Mouse (Mus musculus) stomach, embryonic 16.5 days (tissue): ENCODE measurements around the gene Arhgap32. TPM values are rescaled to one million over a fixed set of nuclear protein-coding genes. Genes with fewer than 3 reads are reported as not detected.
"Not testable (repeated sequence)": the region's sequence is repeated elsewhere in the genome, so short reads cannot be mapped to it uniquely, and the experiment has no call there.

Experiments used
- ATAC-seq: fragments of 200-750 bp; cut with Nextera tagmentation; 2 replicates; pipeline ENCODE4 v1.8.0; 2017; ENCODE audit warnings: moderate number of reproducible peaks, moderate TSS enrichment; ENCODE audit not compliant: insufficient read depth, low FRiP score
- H3K27ac ChIP-seq: fragments of 300-500 bp; sonication (generic); 2 replicates; pipeline ENCODE4 v1.5.1; 2014; ENCODE audit warnings: low read length
- H3K27me3 ChIP-seq: fragments of 300-500 bp; sonication (generic); 2 replicates; pipeline ENCODE4 v1.6.1; 2014; ENCODE audit warnings: low read length, control low read depth, mixed read lengths; ENCODE audit not compliant: control insufficient read depth, insufficient read depth
- H3K36me3 ChIP-seq: fragments of 300-500 bp; sonication (generic); 2 replicates; pipeline ENCODE4 v1.6.1; 2014; ENCODE audit warnings: low read length; ENCODE audit not compliant: control insufficient read depth, insufficient read depth
- H3K4me1 ChIP-seq: fragments of 300-500 bp; sonication (generic); 2 replicates; pipeline ENCODE4 v1.6.1; 2014; ENCODE audit warnings: low read length, control low read depth, mixed read lengths; ENCODE audit not compliant: control insufficient read depth, insufficient read depth
- H3K4me2 ChIP-seq: fragments of 300-500 bp; sonication (generic); 2 replicates; pipeline ENCODE4 v1.6.1; 2014; ENCODE audit warnings: low read depth, low read length, mixed read lengths
- H3K4me3 ChIP-seq: fragments of 300-500 bp; sonication (generic); replicated peaks from 2 replicates; pipeline ENCODE4 v1.5.1; 2014; ENCODE audit warnings: mild to moderate bottlenecking, low read length
- H3K9ac ChIP-seq: fragments of 300-500 bp; sonication (generic); 2 replicates; pipeline ENCODE4 v1.6.1; 2014; ENCODE audit warnings: low read length
- H3K9me3 ChIP-seq: fragments of 300-500 bp; sonication (generic); replicated peaks from 2 replicates; pipeline ENCODE4 v1.6.1; 2016; ENCODE audit warnings: low read length, control low read depth; ENCODE audit not compliant: control insufficient read depth
- WGBS: fragments of 180-500 bp; shearing (Covaris S2); extraction: QIAGEN DNeasy Blood & Tissue Kit; methylation state at CpG from one replicate; pipeline ENCODE4 v1.1.7; 2014; 5-methylcytosine and 5-hydroxymethylcytosine counted together
- polyA plus RNA-seq: library from polyadenylated mRNA; unstranded; fragments of >200 nt; fragmentation: Nextera tagmentation; extraction: Ambion mirVana; gene quantifications from 2 replicates; pipeline ENCODE4 v1.2.1, GENCODE M21; 2015

Gene Arhgap32
- polyA plus RNA-seq, 1 experiment from 2014 or later = 16.6 TPM

DNA sequence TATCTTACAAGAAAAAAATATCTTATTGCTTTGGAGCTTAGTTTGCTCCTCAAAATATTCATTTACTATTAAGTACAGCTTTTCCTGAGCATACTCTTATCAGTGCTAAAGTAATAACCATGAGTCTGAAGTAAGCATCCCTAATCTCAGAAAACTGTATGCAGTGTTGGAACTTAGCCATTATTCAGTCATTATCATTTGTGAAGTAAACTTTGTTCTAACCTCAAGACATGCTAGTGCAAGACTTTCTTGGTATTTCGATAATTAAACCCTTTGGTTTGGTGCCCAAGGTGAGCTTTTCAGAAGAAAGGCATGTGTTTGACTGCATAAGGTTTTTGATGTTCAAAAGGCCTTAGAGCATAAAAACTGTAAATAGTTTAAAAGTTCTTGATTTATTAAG lies 4.2 kb downstream of the Arhgap32 start:
- peaks cover 4% of the 10 kb centered on the region; the same call in 1 of the 2 replicates for H3K36me3 ChIP-seq
- no peak for ATAC-seq
- H3K4me3 ChIP-seq = no peak overlapping the region
- no peak overlapping the region for H3K9ac ChIP-seq
- 78% methylated on average over 1 of the region's 1 CpGs for WGBS
- no peak overlapping the region for H3K27ac ChIP-seq
- peaks cover 13% of the 10 kb centered on the region; the same call in 1 of the 2 replicates for H3K4me1 ChIP-seq
- H3K4me2 ChIP-seq = no peak overlapping the region
- H3K9me3 ChIP-seq = no peaks in the 10 kb centered on the region; the same call in 1 of the 2 replicates
- no peaks in the 10 kb centered on the region for H3K27me3 ChIP-seq

DNA sequence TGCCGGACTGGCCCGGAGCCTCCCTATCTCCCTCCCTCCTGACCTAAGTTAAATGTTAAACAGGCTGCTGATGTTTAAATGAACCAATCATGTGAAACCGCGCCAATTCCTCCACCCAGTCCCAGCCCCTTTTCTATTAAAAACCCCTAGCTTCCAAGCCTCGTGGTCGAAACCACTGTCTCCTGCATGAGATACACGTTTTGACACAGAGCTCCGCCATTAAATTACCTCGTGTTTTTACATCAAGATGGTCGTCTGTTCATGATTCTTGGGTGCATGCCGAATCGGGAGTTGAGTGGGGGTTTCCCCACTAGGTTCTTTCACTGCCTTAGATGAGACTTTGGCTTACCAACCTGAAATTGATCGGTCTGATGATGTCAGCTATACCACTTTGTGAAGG lies 5.3 kb downstream of the Arhgap32 start:
- H3K9me3 ChIP-seq, ATAC-seq, H3K4me2 ChIP-seq, H3K4me3 ChIP-seq, H3K36me3 ChIP-seq, H3K27me3 ChIP-seq, H3K27ac ChIP-seq, H3K9ac ChIP-seq, H3K4me1 ChIP-seq: not testable (repeated sequence)
- WGBS = 94% methylated on average over 13 of the region's 13 CpGs

DNA sequence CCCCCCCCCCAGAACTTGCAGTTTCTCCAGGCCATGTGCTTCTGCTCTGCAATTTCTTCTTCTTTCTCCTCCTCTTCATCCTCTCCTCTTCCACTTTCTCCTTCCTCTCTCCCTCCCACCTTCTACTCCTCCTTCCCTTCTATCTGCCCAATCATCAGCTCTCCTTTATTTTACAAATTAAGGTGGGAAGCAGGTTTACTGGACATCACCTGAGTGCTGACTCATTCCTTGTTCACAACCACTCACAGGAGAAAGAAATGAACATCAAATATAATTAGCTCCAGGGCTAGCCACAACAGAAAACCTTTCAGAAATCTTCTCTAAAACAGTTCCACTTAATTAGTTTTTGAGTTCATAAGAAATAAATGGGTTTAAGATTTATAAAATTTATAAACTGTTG lies 20.3 kb downstream of the Arhgap32 start:
- no peak for ATAC-seq
- Histone ChIP-seq H3K9me3 (no peaks in the 10 kb centered on the region), H3K4me1 (no peaks in the 10 kb centered on the region), H3K27ac (no peak overlapping the region), H3K4me2 (no peak overlapping the region), H3K36me3 (no peaks in the 10 kb centered on the region), H3K9ac (no peak overlapping the region), H3K4me3 (no peak overlapping the region), H3K27me3 (no peaks in the 10 kb centered on the region)

DNA sequence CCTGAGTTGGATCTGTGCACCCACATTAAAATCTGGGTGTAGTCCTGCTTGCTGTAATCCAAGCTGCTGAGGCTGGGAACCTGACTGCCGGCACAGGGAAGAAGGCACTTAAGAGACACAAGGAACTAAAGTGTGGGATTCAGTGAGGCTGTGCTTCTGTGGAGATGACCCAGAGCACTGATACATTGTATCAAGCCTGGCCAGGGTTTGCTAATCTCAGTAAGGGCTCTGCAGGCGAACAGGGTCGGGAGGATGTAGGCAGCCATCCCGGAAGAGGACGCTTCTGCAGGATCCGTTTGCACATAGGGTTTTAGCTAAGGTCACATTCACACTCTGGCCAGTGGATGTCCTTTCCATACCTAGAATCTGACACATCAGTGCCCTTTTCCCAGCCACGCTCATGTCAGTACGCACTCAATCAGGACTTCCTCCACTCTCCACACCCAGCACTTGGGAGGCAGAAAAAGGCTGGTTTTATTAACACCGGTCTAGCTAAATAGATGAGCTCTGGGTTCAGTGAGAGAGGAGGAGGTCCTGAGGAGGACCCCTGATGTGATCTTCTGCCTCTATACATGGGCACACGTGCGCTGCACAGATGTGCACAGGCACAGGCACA lies 20.9 kb downstream of the Arhgap32 start:
- Histone ChIP-seq H3K27ac (no peak overlapping the region), H3K27me3 (no peaks in the 10 kb centered on the region), H3K4me1 (no peaks in the 10 kb centered on the region), H3K9ac (no peak overlapping the region), H3K4me3 (no peak overlapping the region), H3K4me2 (no peak overlapping the region), H3K9me3 (no peaks in the 10 kb centered on the region), H3K36me3 (no peaks in the 10 kb centered on the region)
- WGBS = 79% methylated on average over 11 of the region's 11 CpGs
- no peak for ATAC-seq

DNA sequence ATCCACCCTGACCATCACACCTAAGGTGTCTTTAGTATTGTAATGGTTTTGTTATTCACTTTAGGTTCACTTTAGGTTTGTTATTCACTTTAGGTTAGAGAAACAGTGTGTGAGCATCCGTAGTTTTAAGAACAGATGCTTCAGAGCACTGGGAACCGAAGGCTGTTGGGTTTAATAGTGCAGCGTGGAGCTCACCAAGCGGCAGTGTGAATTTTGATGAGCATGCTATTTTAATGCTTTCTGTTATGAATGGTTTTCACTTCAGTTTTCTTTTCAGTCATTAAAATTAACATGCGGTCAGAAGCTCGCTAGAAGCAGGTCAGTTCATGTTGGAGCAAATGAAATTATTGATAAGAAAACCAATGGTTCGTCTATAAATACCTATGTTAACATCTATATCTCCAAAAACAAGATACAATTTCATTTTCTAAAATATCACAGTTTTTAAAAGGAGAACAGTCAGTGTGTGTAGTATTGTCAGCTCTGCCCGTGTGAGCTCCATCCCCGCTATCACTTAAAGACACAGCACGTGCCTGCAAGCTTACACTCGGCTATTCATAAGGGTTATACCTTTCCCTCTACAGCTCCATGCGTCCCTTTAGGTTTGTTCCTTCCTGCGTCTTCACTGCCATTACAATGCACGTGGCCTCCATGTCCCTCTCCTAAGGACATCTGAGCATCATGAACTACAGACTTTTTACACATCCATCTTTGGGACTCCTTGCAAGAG lies 21.9 kb downstream of the Arhgap32 start:
- H3K9ac ChIP-seq = no peak overlapping the region
- H3K9me3 ChIP-seq = no peaks in the 10 kb centered on the region
- no peak for ATAC-seq
- no peak overlapping the region for H3K4me2 ChIP-seq
- H3K4me1 ChIP-seq = peaks cover 3% of the 10 kb centered on the region; the same call in 1 of the 2 replicates
- no peak overlapping the region for H3K27ac ChIP-seq
- H3K27me3 ChIP-seq = no peaks in the 10 kb centered on the region
- no peak overlapping the region for H3K4me3 ChIP-seq
- WGBS = 89% methylated on average over 14 of the region's 14 CpGs
- H3K36me3 ChIP-seq = no peaks in the 10 kb centered on the region

DNA sequence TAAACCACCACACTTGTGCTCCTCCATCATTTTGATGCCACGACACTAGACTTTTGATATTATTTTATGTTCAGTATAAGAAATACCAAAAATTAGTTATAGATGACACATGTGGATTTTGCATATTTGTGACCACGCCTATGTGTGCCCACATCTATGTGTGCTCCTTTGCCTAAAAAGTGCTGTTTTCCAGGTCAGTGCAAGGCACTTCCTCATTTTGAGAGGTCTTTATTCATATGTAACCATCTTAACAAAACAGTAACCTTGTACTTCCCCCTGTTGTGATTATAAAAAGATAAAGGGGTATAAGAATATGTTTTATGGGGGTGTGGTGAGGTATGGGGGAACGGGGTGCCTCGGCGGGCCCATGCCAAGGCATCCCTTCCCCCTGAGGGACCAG lies 22.7 kb downstream of the Arhgap32 start:
- WGBS = 90% methylated on average over 5 of the region's 5 CpGs
- Histone ChIP-seq H3K36me3 (no peaks in the 10 kb centered on the region), H3K4me3 (no peak overlapping the region), H3K27me3 (no peaks in the 10 kb centered on the region), H3K4me2 (no peak overlapping the region), H3K27ac (no peak overlapping the region), H3K9me3 (no peaks in the 10 kb centered on the region), H3K9ac (no peak overlapping the region), H3K4me1 (peaks cover 5% of the 10 kb centered on the region; the same call in 1 of the 2 replicates)
- no peak for ATAC-seq

DNA sequence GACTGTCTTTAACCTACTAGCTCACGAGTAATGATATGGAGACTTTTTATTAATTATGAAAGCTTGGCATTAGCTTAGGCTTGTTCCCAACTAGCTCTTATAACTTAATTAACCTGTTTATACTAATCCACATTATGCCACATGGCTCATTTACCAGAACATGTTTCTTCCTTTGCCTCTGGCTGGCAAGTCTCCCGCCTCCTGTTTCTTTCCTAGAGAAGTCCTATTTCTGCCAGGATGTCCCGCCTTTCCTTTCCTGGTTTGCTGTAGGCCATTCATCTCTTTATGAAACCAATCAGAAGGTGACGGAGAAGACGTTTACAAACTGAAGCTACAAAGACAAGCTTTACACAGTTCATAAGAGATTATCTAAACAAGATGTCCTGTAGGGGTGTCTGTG lies 23.7 kb downstream of the Arhgap32 start:
- H3K36me3 ChIP-seq = no peaks in the 10 kb centered on the region
- H3K4me2 ChIP-seq = no peak overlapping the region
- no peaks in the 10 kb centered on the region for H3K27me3 ChIP-seq
- H3K27ac ChIP-seq = no peak overlapping the region
- no peaks in the 10 kb centered on the region for H3K9me3 ChIP-seq
- 68% methylated on average over 5 of the region's 5 CpGs for WGBS
- no peak for ATAC-seq
- no peak overlapping the region for H3K9ac ChIP-seq
- H3K4me1 ChIP-seq = peaks cover 5% of the 10 kb centered on the region; the same call in 1 of the 2 replicates
- H3K4me3 ChIP-seq = no peak overlapping the region

DNA sequence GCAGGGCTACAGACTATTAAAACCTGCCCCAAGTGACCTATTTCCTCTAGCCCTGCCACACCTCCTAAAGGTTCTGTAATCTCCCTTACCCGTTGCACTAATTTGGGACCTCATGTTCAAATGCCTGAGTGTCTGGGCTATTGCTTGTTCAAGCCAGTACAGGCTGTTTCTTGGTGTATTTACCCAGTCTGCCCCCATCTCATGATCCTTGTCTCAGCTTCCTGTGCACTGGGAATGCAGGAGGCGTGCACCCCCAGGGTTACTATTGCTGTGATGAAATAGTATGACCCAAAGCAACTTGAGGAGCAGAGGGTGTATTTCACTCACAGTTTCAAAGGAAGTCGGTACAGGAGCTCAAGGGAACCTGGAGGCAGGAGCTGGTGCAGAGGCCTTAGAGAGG lies 26.9 kb downstream of the Arhgap32 start:
- no peaks in the 10 kb centered on the region for H3K9me3 ChIP-seq
- peaks cover 5% of the 10 kb centered on the region; the same call in 1 of the 2 replicates for H3K4me1 ChIP-seq
- H3K9ac ChIP-seq = no peak overlapping the region
- no peak overlapping the region for H3K27ac ChIP-seq
- H3K4me3 ChIP-seq = no peak overlapping the region
- ATAC-seq = no peak
- no peak overlapping the region for H3K4me2 ChIP-seq
- H3K27me3 ChIP-seq = no peaks in the 10 kb centered on the region
- whole genome bisulfite sequencing = 53% methylated on average over 3 of the region's 3 CpGs
- no peaks in the 10 kb centered on the region for H3K36me3 ChIP-seq

DNA sequence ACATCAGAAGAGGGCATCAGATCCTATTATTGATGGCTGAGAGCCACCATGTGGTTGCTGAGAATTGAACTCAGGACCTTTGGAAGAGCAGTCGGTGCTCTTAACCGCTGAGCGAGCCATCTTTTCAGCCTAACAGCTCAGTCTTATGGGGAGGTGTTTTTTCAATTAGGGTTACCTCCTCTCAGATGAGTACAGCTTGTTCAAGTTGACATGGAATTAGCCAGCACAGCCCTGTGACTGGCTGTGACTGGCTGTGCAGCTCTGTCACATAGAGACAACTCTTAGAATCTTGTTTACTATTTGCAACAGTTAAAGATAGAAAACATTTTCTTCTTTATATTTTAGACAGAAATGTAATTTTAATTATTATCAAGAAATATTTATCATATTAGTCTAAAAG lies 27.5 kb downstream of the Arhgap32 start:
- Histone ChIP-seq H3K27ac (no peak overlapping the region), H3K9ac (no peak overlapping the region), H3K4me2 (no peak overlapping the region), H3K4me3 (no peak overlapping the region), H3K27me3 (no peaks in the 10 kb centered on the region), H3K4me1 (peaks cover 5% of the 10 kb centered on the region; the same call in 1 of the 2 replicates), H3K36me3 (no peaks in the 10 kb centered on the region), H3K9me3 (no peaks in the 10 kb centered on the region)
- no peak for ATAC-seq
- whole genome bisulfite sequencing = 95% methylated on average over 3 of the region's 3 CpGs
